Mouse (Mus musculus) cerebellum, postnatal 14 days (tissue): ENCODE measurements around the gene Commd4.
"Not testable (repeated sequence)": the region's sequence is repeated elsewhere in the genome, so short reads cannot be mapped to it uniquely, and the experiment has no call there.

ENCODE experiments used
- DNase-seq, 2 experiments: peaks; one replicate each; pipeline ENCODE4 v3.0.0; 2021; ENCODE audit warnings: mixed read lengths in 2 of 2

Gene Commd4

GRCm38 (mm10) chr9:57158013-57158470 lies at the start of gene Commd4:
Commd4 (minus strand) TSS chr9:57158331.
- DNase-seq = peak; percentile 93 to 97

DNA sequence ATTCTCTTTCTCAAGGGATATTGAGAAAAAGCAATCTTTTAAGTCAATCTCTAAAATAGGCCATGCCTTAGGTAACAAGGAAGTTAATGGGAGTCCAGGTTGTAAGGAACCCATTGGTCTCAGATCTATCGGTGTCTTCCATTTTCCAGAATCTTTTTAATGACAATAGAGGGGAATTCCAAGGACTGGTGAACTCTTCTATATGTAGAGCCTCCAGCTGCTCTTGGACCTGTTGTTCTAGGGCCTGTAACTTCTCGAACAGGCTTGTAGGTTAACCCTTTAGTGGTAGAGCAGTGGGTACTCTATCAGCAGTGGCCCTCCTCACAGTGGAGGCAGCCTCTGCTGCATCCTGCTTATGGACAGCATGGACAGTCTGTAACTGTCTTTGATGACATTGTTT lies 48.8 kb upstream of the Commd4 start:
- no peak for DNase-seq

- DNase-seq = not testable (repeated sequence)
Observed at GRCm38 (mm10) chr9:57203571-57203970, 45.4 kb upstream of the Commd4 start.

DNA sequence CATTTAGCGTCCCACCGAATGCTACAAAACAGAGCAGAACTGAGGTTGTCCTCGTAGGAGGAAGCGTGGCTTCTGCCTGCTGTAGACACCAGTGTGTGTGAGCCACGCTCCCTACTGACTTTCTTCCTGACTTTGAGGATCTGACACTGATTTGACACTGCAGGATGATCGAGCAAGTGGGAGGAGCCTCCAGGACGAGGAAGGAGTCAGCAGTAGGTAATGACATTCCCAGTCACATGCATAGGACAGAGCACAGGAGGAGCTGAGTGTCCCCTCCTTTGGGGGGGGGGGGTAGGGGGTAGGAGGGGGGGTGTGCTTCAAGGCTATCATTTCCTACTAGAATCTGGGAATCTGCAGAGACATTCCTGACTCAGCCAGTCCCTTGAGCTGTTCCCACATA lies 44.9 kb upstream of the Commd4 start:
- no peak for DNase-seq

- DNase-seq = no peak
Observed at GRCm38 (mm10) chr9:57197414-57197813, 39.3 kb upstream of the Commd4 start.

DNA sequence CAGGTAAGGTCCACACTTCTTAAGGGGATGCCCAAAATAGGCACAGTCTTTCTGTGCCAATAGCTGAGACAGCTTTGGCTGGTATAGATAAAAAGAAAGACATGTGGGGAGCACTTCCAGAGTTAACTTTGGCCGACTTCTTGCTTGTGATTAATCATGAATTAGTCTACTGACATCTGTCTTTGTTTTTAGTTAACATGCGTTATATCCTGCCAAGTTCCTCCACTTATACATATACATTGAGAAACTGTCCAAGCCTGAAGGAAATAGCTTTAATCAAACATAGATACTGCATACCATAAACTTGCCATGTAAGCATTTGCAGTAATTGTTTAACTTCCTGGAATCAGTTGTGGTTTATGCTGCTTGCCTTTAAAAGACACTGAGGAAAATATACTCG lies 38.6 kb upstream of the Commd4 start:
- DNase-seq = no peak

DNA sequence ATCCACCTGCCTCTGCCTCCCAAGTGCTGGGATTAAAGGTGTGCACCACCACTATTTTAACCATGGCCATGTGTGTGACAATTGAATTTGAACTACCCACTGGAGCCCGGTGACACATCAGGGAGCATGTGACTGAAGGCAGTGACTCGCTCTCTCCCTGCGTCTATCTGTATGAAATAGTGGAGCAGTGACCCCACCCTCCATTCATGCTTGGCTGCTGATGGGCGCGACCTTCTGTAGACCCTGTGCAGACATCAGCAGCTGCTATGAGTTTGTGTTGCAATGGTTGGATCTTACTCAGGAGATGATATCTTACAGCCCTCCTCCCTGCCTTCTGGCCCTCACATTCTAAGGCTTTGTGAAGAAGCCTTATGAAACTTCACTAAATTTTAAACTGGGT lies 10.3 kb upstream of the Commd4 start:
- DNase-seq = no peak

DNA sequence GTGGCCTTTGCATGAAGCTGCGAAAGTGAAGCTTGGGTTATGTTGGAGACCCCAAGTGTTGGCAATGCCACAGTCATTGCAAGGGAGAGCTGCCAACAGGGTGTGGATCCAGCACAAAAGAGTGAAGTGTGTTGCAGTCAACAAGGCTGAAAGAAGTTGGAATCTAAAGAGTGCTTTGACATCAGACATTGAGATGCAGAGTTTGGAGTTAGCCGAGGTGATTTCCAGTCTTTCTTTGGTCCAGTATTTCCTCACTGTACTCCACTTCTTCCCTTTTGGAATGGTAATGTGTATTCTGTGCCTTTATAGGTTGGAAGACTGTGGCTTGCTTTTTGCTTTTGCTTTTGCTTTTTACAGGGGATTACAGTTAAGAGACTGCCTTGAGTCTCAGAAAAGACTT lies 8.0 kb upstream of the Commd4 start:
- no peak for DNase-seq

DNA sequence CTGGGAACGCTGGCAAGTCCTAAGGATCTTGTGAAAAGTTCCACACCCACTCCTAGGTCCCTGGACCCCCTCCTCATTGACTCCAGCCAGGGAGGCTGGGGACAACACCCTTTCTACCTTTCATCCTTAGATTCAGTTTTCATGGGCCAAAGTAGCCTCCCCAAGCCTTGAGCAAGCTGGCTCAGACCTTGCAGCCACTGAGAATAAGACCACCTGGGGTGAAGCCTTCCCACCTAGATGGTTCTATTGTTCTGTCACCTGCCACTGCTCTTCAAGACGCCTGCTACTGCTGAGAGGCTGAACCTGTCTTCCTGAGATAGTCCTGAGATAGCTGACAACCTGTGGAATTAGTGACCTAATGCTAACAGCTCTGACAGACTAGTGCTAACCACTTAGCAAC lies 5.0 kb upstream of the Commd4 start:
- no peak for DNase-seq

- peak in 1 of 2 experiments; percentile 43 for DNase-seq
Observed at GRCm38 (mm10) chr9:57162496-57162895, 4.4 kb upstream of the Commd4 start.

DNA sequence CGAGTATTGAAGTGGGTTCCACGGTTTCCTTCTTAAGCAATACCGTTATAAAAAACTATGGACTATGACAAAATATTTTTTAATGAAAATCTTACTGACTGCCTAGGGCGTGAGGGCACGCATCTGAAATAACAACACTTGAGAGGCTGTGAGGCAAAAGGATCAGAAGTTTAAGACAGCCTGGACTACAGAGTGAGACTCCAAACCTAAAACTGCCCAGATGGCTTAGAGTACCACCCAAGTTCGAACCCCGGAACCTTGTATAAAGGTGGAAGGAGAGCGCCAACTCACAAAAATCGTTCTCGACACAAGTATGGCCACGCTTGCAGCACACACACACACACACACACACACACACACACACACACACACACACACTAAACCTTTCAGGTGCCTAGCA lies 375 bp upstream of the Commd4 start:
- DNase-seq = no peak

GRCm38 (mm10) chr9:57157499-57157898 lies 632 bp downstream of the Commd4 start:
- DNase-seq = no peak

DNA sequence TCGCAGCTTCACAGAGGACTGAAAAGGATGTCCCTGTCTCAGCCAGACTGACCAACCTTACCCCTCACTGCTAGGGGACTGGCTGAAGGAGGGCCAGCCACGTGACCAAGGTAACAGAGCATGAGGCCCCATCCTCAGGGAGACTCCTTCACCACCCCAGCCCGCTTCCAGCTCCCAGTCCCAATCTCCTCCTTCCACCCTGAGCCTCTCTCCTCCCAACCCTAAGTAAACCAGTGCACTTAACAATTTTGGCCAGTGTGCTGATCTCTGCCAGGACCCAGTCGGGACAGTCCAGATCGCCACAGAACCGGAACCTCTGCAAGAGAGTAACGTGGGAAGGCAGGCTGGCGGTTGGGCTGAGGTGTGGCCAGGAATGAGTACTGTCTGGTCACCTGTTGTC lies 1.3 kb downstream of the Commd4 start:
- no peak for DNase-seq

GRCm38 (mm10) chr9:57156383-57156782 lies 1.7 kb downstream of the Commd4 start:
- DNase-seq = no peak

- DNase-seq = no peak
Observed at GRCm38 (mm10) chr9:57152331-57152730, 5.8 kb downstream of the Commd4 start.

DNA sequence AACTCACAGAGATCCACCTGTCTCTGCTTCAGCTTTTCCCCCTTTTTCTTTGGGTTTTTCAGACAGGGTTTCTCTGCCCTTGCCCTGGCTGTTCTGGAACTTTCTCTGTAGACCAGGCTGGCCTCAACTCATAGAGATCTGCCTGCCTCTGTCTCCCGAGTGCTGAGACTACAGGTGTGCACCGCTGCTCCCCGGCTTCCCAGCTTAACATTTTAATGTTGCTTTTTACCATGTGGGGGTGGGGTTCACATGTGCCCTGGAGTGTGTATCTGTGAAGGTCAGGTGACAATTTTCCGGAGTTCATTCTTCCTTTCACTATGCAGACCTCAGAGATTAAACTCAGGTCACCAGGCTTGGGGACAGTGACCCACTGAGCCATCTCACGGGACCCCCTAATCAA lies 7.9 kb downstream of the Commd4 start:
- DNase-seq = no peak

DNA sequence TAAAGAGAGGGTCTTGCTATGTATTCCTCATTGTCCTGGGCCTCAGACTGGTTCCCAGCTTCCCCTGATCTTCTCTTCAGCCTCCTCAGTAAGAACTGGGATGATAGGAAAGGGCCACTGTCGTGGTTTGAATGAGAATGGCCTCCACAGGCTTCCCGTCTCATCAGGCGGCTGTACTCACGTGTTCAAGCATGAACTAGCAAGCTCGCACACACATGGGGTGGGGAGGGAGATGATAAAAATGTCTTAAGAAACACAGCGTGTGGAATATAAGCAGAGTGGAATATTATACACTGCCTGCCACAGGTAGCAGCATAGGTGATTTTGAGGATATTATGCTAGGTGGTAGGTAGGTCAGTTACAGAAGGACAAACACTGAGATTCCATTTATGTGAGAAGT lies 9.1 kb downstream of the Commd4 start:
- no peak for DNase-seq

DNA sequence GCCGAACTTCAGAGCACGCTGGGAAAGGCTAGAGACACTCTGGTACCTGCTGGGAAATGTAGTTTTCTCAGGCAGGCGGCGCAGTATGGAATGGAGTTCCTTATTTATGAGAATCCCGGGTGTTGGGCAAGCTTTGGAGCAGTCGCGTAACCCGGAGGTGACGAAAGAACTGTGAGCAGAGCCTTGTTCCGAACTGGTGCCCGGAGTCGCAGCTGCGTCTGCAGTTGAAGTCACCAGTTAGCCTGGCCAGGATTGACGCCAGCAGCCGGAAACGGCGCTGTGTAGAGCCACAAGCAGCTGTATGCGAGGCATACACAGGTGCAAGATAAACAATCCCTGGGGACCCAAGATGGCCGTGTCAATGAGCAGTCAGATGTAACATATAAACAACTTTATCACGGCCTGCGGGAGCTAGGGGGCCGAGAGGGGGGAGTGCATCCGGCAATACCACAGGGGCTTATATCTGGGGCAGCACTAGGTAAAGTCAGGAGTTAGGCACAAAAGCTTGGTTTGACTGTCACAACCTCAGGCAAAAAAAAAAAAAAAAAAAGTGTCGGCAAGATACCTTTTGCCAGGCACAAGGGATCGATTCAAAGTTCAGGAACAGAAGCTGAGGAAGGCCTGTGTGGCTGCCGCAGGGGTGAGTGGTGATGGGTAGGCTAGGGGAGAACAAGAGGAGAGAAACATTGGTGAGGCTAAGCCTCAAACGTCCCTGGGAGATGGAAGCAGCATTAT lies 9.8 kb downstream of the Commd4 start, which contains the start of gene Neil1:
Gene Neil1 (minus strand): TSS at position 162 of the 735 bp plus-strand sequence.
- peak; percentile 84 to 89 for DNase-seq

DNA sequence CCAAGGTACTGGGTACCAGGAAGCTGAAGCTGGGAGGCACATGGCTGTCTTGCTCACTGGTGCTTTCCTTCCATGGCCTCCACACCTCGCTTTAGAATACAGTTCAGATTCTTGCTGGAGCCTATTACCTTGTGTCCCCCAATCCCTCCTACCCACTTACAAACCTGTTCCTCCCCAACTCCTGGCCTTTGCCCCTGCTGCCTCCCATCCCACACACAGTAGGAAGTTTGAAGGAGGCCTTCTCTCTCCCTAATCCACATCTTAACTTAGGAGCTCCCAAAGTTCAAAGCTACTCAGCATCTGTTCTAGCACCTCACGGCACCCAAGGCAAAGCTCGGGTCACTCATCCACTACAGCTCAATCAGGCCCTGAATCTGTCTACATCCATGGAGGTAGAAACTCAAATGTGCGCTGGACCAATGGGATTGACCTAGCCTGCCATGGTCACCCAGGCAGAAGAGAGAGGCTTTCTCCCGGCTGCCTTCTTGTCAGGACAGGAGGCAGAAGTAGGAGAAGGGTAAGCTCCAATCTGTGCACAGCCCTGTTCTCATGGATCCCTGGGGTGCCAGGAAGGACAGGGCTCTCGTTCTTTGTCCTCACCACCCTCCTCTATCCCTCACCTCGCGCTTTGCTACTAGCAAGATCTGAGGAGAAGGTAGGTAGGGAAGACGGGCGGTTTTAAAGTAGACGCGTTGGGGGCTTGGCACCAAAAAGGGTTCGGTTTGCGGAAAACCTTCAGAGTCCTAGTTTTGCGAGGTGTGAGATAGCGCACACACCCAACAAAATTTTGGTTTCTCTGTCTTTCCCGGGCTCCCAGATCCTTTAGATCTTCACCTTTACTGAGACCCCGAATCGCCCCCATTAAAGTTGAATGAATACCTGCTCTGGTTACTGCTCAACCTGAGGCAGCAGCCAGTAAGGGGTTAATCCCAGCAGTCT lies 10.7 kb downstream of the Commd4 start:
- peak; percentile 59 to 65 for DNase-seq

GRCm38 (mm10) chr9:57146451-57147066 lies 11.6 kb downstream of the Commd4 start:
- no peak for DNase-seq

DNA sequence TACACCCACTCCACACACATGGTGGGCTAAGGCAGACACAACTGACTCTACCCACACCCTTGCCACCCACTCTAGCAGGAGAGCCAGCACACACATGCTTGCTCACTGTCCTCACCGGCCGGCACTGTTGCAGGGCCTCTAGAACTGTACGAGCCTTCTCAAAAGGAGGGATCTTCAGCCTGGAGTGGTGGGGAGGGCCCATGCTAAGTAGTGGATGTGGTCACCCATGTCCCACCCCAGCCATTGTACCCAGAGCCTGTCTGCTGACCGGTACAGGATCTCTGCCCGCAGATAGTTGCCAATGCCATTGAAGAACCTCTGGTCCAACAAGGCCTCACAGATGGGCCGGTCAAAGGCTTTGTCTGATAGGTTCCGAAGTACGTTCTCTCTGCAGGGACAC lies 13.3 kb downstream of the Commd4 start:
- no peak for DNase-seq

DNA sequence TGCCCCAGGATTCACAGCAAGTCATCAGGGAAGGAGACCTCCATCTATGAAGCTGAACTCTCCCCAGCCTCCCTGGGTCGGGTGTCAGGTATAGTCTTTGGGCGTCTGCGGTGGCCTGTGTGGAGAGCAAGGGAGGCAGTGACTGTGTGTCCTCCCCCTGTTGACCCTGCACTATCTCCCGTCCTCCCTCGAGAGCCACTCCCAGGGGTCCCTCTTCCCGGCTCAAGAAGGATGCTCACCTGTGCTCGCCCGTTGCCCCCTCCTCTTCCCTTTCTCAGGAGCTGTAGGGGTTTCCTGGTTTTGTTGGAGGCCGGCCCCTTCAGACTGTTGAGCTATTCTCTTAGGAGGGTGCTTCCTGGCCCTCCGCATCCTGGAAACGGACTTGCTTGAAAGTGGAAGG lies 14.9 kb downstream of the Commd4 start:
- no peak for DNase-seq
